Mouse (Mus musculus) neural tube, embryonic 12.5 days (tissue): Measurements from ENCODE around the gene Dpep1. TPM values are rescaled to one million over a fixed set of nuclear protein-coding genes. Genes with fewer than 3 reads are reported as not detected.
"Not testable (repeated sequence)": the region's sequence is repeated elsewhere in the genome, so short reads cannot be mapped to it uniquely, and the experiment has no call there.

Experiments
- ATAC-seq: fragments of 200-750 bp; cut with Nextera tagmentation; 2 replicates; pipeline ENCODE4 v1.8.0; 2017; ENCODE audit warnings: low read depth, mild to moderate bottlenecking, moderate TSS enrichment, moderate library complexity; ENCODE audit not compliant: low FRiP score
- H3K27ac ChIP-seq: fragments of 300-500 bp; sonication (generic); 2 replicates; pipeline ENCODE4 v1.5.1; 2016
- H3K27me3 ChIP-seq: fragments of 300-500 bp; sonication (generic); replicated peaks from 2 replicates; pipeline ENCODE4 v1.6.1; 2016; ENCODE audit warnings: mild to moderate bottlenecking
- H3K36me3 ChIP-seq: fragments of 300-500 bp; sonication (generic); 2 replicates; pipeline ENCODE4 v1.6.1; 2016; ENCODE audit warnings: mild to moderate bottlenecking
- H3K4me1 ChIP-seq: fragments of 300-500 bp; sonication (generic); 2 replicates; pipeline ENCODE4 v1.6.1; 2016
- H3K4me2 ChIP-seq: fragments of 300-500 bp; sonication (generic); replicated peaks from 2 replicates; pipeline ENCODE4 v1.6.1; 2016; ENCODE audit warnings: mild to moderate bottlenecking
- H3K4me3 ChIP-seq: fragments of 300-500 bp; sonication (generic); 2 replicates; pipeline ENCODE4 v1.5.1; 2016
- H3K9ac ChIP-seq: fragments of 300-500 bp; sonication (generic); 2 replicates; pipeline ENCODE4 v1.6.1; 2016; ENCODE audit warnings: mild to moderate bottlenecking
- H3K9me3 ChIP-seq: fragments of 300-500 bp; sonication (generic); 2 replicates; pipeline ENCODE4 v1.6.1; 2016; ENCODE audit warnings: mild to moderate bottlenecking
- WGBS: fragments of 180-500 bp; shearing (Covaris S2); methylation state at CpG from one replicate; pipeline ENCODE4 v1.1.7; 2016; 5-methylcytosine and 5-hydroxymethylcytosine counted together
- polyA plus RNA-seq: library from polyadenylated mRNA; unstranded; fragments of >200 nt; fragmentation: Nextera tagmentation; extraction: Ambion mirVana; gene quantifications from 2 replicates; pipeline ENCODE4 v1.2.1, GENCODE M21; 2016

Gene Dpep1
- polyA plus RNA-seq, 1 experiment from 2014 or later: 0.33 TPM

DNA sequence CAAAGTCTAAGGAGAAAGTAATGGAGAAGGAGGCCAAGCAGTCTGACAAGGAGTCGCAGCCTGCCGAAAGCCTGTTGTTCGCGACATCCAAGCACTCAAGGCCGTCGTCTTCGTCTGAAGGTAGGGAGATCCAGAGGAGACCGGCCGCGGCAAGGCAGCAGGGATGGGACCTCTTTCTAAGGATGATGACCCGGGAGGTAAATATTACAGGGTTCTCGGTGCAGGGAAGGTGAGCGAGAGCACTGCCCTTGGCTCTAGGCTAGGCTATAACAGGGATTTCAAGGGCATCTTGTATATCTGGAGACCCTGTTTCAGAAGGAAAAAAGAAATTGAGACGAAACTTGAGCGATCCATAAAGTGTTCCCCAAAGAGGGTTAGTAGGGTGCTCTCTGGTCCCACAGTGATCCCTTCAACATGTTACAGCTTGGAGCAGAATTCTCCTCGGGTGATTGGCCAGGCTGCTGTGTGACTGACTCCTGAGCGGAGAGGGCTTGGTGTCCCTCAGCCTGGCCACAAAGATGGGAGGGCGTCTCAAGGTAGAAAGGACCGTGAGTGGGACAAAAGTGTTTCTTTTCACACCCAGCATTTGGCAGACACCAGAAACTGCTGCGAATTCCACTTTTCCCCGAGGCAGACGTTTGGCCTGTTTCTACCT, 27.2 kb downstream of the Dpep1 start:
- Histone ChIP-seq H3K4me2 (peak overlapping the region; percentile 98), H3K27me3 (no peaks in the 10 kb centered on the region), H3K4me3 (peak overlapping the region; percentile 95), H3K9me3 (no peaks in the 10 kb centered on the region), H3K36me3 (peaks cover 25% of the 10 kb centered on the region), H3K27ac (0 out of 2 replicates have a peak overlapping the region, but pooled peaks have one; percentile 6), H3K4me1 (peaks cover 19% of the 10 kb centered on the region), H3K9ac (peak overlapping the region; percentile 97)
- 18% methylated on average over 22 of the region's 22 CpGs for WGBS
- peak; percentile 39; the same call in 1 of the 2 replicates for ATAC-seq

DNA sequence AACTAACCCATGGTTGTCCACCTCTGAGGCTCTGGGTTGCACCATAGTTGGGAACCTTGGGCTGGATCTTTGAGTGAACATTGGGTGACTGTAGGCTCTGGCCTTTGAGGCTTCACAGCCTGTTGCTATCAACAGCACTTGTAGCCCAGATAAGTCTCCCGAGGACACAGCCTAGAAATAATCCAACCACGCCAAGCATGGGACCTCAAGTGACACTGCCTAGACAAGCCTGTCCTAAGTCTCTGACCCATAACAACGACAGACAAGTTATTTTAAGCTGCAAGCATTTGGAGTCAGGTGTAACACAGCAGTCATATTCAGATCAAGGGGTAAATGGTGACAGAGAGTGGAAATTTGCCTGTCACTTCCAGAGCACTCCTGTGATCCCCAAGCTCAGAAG, 29.4 kb downstream of the Dpep1 start:
- no peak for ATAC-seq
- Histone ChIP-seq H3K36me3 (peaks cover 5% of the 10 kb centered on the region; the same call in 1 of the 2 replicates), H3K4me3 (no peak overlapping the region), H3K4me2 (no peak overlapping the region), H3K9me3 (no peaks in the 10 kb centered on the region), H3K9ac (no peak overlapping the region), H3K27ac (no peak overlapping the region), H3K27me3 (no peaks in the 10 kb centered on the region), H3K4me1 (peaks cover 19% of the 10 kb centered on the region)
- 73% methylated on average over 3 of the region's 3 CpGs for WGBS

DNA sequence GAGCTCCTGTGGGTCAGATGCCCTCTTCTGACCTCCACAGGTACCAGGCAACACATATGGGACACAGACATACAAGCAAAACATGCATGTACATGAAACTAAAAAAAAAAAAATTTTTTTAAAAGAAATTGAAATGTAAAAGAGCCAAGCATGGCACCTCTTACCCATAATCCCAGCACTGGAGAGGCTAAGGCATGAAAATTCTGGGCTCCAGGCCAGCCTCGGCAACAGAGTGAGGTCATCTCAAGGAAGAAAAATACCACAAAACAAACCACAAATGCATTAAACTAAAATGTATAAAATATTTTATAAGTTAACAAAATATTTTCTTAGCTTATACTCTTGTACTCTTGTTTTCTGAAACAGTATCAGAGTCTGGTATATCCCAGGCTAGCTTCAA, 34.9 kb downstream of the Dpep1 start:
- Histone ChIP-seq H3K4me1 (peaks cover 14% of the 10 kb centered on the region), H3K4me3 (no peak overlapping the region), H3K4me2 (no peak overlapping the region), H3K9ac (no peak overlapping the region), H3K27me3 (no peaks in the 10 kb centered on the region), H3K36me3 (no peaks in the 10 kb centered on the region), H3K27ac (no peak overlapping the region), H3K9me3 (no peaks in the 10 kb centered on the region)
- 88% methylated on average over 1 of the region's 1 CpGs for WGBS
- ATAC-seq: no peak

DNA sequence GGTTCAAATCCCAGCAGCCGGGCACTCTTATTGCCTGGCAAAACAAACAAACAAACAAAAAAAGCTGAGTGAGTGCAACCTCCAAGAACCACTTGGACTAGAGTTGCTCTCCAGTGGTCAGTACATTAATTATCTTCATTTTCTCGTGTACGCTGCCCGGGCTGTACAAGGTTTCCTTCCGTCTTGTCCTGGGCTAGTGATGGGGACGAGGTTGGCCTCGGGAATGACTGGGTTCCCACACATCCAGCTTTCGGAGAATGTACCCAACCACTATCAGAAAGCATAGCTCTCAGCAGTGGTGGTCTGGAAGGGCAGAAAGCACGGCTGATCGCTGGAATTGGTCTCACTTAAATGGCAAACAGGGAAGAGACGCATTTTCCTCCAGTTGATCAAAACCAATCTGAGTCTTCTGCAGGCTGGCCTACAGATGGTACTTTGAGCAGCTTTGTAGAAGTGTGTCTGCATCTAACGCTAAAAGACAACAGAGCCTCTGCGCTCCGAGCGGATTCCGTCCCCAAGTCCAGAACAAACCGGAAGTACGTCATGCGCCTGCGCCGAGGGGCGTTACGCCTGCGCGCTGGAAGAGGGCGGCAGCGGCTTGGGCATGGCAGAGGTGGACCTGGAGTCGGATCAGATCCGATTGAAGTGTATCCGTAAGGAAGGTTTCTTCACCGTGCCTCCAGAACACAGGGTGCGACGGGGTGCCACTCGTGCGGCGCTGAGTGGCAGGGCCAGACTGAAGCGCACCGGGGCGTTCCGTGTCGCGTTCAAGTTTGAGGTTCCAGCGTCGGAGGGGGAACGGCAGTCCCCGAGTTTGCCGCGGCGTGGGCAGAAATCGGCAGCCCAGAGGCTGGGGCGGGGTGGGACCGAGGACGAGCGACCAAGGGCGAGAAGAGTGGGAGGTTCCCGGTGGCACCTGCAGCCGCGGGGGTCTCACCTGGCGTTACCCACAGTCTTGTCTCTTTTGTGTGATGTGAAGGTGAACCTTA, 38.5 kb downstream of the Dpep1 start, which contains the start of gene Cdk10:
Gene Cdk10 (plus strand): TSS at position 565 of the 989 bp plus-strand sequence.
- H3K4me1 ChIP-seq: peaks cover 14% of the 10 kb centered on the region
- no peaks in the 10 kb centered on the region for H3K9me3 ChIP-seq
- peak within 1 kb of the TSS; percentile 59; the same call in 1 of the 2 replicates for H3K27ac ChIP-seq
- peak; percentile 84 for ATAC-seq
- 3% methylated on average over 59 of the region's 59 CpGs for WGBS
- no peaks in the 10 kb centered on the region for H3K27me3 ChIP-seq
- peaks cover 29% of the 10 kb centered on the region for H3K36me3 ChIP-seq
- H3K4me2 ChIP-seq: peak within 1 kb of the TSS; percentile 96
- H3K4me3 ChIP-seq: peak within 1 kb of the TSS; percentile 59
- peak within 1 kb of the TSS; percentile 78 for H3K9ac ChIP-seq

DNA sequence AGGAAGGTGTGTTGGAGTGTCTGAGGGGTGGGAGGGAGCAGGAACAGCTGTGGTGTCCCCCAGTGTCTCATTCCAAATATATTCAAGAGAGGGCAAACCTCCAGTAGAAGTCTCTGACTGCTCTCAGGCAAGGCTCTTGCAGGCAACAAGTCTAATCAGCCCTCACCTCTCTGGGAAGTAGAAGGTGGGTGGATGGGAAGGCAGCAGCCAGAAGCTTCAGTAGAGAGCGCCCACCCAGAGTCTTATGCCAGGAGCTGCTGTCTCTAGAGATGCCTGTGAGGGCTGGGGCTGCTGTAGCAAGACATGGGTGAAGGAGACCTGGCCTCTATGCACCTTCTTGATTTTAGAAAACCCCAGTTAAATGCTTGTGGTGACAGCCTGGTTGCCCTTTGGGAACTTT, 42.4 kb downstream of the Dpep1 start:
- H3K4me2 ChIP-seq: no peak overlapping the region
- no peaks in the 10 kb centered on the region for H3K9me3 ChIP-seq
- no peak overlapping the region for H3K27ac ChIP-seq
- H3K36me3 ChIP-seq: peaks cover 35% of the 10 kb centered on the region
- no peak overlapping the region for H3K4me3 ChIP-seq
- WGBS: 95% methylated on average over 1 of the region's 1 CpGs
- no peak overlapping the region for H3K9ac ChIP-seq
- ATAC-seq: no peak
- peaks cover 13% of the 10 kb centered on the region for H3K27me3 ChIP-seq
- peaks cover 18% of the 10 kb centered on the region for H3K4me1 ChIP-seq

DNA sequence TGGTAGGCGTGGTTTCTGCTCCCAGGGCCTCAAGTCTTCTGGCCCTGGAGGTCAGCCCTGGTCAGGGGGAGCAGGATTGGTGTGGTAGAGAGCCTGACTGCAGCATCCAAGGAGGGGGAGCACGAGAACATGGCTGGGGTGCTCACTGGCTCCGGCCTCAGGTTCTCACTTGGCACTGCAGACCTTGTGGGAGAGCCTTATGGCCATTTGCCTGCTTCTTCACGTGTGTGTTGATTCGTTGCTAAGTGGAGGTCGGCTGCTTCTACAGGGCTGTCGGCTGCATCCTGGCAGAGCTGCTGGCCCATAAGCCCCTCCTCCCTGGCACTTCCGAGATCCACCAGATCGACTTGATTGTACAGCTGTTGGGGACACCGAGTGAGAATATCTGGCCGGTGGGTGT, 44.3 kb downstream of the Dpep1 start:
- not testable (repeated sequence) for ATAC-seq, H3K27ac ChIP-seq, H3K4me2 ChIP-seq, H3K9ac ChIP-seq, H3K9me3 ChIP-seq, H3K4me3 ChIP-seq
- Histone ChIP-seq H3K36me3 (peaks cover 35% of the 10 kb centered on the region), H3K4me1 (peaks cover 20% of the 10 kb centered on the region), H3K27me3 (peaks cover 26% of the 10 kb centered on the region)
- 86% methylated on average over 11 of the region's 11 CpGs for WGBS

DNA sequence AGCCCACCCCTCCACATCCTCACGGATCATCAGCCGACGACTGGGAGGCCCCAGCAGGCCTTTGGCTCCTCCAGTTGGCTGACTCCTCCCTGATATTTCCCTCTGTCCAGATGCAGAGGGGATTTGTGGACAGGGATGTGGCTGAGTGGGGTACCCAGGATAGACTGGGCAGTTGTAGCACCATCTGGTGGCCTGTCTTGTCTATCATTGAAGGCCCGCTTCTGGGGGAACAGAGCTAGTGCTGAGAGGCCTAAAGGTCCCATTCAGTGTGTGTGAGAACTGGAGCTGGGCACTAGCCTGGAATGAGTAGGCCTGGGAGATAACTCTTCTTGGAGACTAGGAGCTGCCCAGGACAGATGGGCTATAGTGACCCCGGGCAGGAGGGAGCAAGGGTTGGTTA, 45.7 kb downstream of the Dpep1 start:
- ATAC-seq: no peak
- no peak overlapping the region for H3K4me2 ChIP-seq
- H3K27me3 ChIP-seq: peaks cover 31% of the 10 kb centered on the region
- peaks cover 27% of the 10 kb centered on the region for H3K4me1 ChIP-seq
- no peaks in the 10 kb centered on the region for H3K9me3 ChIP-seq
- no peak overlapping the region for H3K4me3 ChIP-seq
- 52% methylated on average over 5 of the region's 5 CpGs for WGBS
- H3K9ac ChIP-seq: no peak overlapping the region
- H3K36me3 ChIP-seq: peaks cover 31% of the 10 kb centered on the region
- no peak overlapping the region for H3K27ac ChIP-seq

DNA sequence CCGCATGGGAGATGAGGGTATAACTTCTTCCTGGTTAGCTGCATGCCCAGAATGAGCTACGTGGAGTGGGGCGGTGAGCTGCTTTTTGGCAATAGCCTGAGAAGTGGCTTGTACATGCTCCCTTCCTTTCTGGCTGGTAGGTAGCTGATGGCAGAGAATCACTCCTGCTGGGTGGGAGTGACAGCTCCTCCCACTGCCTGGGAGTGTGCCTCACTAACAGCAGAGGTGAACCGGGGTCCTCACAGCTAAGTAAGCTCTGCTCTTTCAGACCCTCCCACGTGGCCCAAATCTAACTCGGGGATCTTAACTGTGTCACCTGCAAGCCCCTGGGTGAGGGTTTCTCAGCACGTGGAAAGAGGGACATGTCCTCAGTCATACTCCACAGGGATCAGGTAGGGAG, 46.5 kb downstream of the Dpep1 start:
- H3K4me1 ChIP-seq: peaks cover 27% of the 10 kb centered on the region
- H3K9me3 ChIP-seq: no peaks in the 10 kb centered on the region
- H3K4me2 ChIP-seq: no peak overlapping the region
- no peak for ATAC-seq
- no peak overlapping the region for H3K9ac ChIP-seq
- peaks cover 38% of the 10 kb centered on the region for H3K27me3 ChIP-seq
- H3K4me3 ChIP-seq: no peak overlapping the region
- H3K27ac ChIP-seq: no peak overlapping the region
- WGBS: 20% methylated on average over 7 of the region's 7 CpGs
- H3K36me3 ChIP-seq: peaks cover 23% of the 10 kb centered on the region

DNA sequence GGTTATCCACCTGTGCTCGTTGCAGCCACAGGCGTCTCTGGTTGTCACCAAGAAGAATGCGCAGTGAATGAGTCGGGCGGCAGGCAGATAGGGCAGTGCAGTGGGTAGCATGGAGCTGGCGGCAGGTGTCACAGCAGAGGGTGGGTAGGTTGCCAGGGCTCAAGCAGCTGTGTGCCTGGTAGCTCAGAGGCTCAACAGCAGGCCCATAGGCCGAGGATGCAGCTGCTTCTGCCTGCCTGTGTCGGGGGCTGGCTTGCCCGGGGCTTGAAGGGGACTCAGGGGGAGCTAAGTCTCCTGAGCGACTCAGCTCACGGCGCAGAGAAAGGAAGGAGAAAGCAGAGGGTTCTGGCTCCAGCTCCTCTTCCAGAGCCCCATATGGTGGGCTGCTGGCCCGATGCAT, 47.3 kb downstream of the Dpep1 start:
- no peak overlapping the region for H3K9ac ChIP-seq
- peaks cover 17% of the 10 kb centered on the region for H3K36me3 ChIP-seq
- WGBS: 59% methylated on average over 13 of the region's 13 CpGs
- peaks cover 27% of the 10 kb centered on the region for H3K4me1 ChIP-seq
- ATAC-seq: no peak
- no peak overlapping the region for H3K27ac ChIP-seq
- H3K4me3 ChIP-seq: no peak overlapping the region
- H3K27me3 ChIP-seq: peaks cover 38% of the 10 kb centered on the region
- no peak overlapping the region; the same call in 1 of the 2 replicates for H3K4me2 ChIP-seq
- no peaks in the 10 kb centered on the region for H3K9me3 ChIP-seq

DNA sequence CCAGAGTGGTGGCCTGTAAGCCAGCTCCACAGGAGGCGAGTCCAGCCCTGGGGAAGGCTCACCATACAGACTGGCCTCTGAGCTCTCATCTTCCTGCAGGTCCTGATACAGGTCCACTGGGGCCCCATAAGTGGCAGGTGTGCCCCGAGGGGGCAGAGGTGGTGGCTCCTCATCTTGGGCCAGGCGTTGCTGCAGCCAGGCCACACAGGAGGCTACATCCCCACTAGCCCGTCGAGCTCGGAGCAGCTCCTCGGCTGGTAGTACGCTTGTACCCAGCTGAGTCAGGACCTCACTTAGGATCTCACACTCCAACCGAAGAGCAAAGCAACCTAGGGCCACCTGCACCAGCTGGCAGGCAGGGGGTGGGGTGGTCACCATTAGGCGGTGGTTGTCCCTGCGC, 47.7 kb downstream of the Dpep1 start:
- WGBS: 76% methylated on average over 11 of the region's 11 CpGs
- no peak overlapping the region for H3K4me2 ChIP-seq
- H3K9ac ChIP-seq: no peak overlapping the region
- H3K27me3 ChIP-seq: peaks cover 38% of the 10 kb centered on the region
- ATAC-seq: no peak
- no peaks in the 10 kb centered on the region for H3K9me3 ChIP-seq
- no peak overlapping the region for H3K27ac ChIP-seq
- peaks cover 12% of the 10 kb centered on the region for H3K36me3 ChIP-seq
- H3K4me1 ChIP-seq: peaks cover 27% of the 10 kb centered on the region
- H3K4me3 ChIP-seq: no peak overlapping the region

DNA sequence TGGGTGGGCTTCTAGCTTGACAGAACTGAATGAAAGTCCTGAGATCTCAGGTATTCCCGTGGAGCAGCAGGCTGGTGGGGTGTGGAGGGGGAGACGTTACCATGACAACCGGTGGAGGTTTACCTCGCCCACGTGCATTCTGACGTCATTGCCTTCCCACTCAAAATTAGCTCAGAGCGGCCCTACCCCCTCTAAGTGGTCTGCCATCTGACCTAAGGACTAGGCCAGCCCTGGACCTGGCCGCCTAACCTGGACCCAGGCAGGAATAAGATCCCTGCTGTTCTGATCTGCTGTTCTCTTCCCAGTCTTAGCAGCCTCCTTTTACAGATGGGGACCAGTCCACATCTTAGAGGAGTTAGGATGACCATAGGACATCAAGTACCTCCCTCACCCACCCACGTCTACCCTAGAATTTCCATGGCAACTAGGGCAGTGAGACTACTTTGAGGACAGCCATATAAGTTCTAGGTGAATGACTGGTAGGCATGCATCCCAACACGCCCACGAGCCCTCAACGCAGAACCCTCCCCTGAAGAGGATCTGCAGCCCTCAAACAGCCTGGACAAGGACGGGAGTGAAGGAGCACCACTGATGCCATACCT, 49.0 kb downstream of the Dpep1 start:
- peaks cover 4% of the 10 kb centered on the region; the same call in 1 of the 2 replicates for H3K36me3 ChIP-seq
- H3K4me3 ChIP-seq: peak overlapping the region; percentile 44
- peak overlapping the region; percentile 78 for H3K4me2 ChIP-seq
- 33% methylated on average over 13 of the region's 13 CpGs for WGBS
- no peak for ATAC-seq
- H3K4me1 ChIP-seq: peaks cover 27% of the 10 kb centered on the region
- H3K9me3 ChIP-seq: no peaks in the 10 kb centered on the region
- peak overlapping the region; percentile 64; the same call in 1 of the 2 replicates for H3K9ac ChIP-seq
- H3K27me3 ChIP-seq: peaks cover 38% of the 10 kb centered on the region
- no peak overlapping the region for H3K27ac ChIP-seq
